Mouse (Mus musculus): ENCODE results near the gene Hmgn1. TPM values are rescaled to one million over a fixed set of nuclear protein-coding genes. Genes with fewer than 3 reads are reported as not detected.
"Not testable (repeated sequence)": the region's sequence is repeated elsewhere in the genome, so short reads cannot be mapped to it uniquely, and the experiment has no call there.

Gene Hmgn1
- polyA plus RNA-seq, 1 experiment from 2014 or later, result 365 TPM

DNA sequence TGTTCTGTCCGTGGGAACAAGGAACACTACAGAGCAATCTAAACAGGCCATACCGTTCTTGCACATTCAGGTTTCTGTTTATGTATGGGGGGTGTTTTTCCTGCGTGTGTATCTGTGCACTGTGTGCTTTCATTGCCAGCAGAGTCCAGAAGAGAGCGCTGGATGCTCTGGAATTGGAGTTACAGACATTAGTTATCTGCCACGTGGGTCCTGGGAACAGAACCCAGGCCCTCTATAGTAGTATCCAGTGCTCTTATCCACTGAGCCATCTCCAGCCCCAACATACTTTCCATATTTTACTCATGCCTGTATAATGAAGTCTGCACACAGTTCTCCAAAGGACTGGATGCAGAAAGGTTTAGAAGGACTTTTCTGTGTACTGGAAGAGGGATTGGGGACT is 18.3 kb upstream of the Hmgn1 start:
- H3K36me3 ChIP-seq (ENCODE audit: control insufficient read depth, insufficient read depth, low read length), result no peaks in the 10 kb centered on the region
- TF ChIP-seq EP300 (optimal IDR thresholded peaks at IDR 0.05), result no peak
- TF ChIP-seq CTCF (IDR thresholded peaks at IDR 0.05; ENCODE audit: low read depth), result peak; percentile 25; the same call in 1 of the 2 replicates
- H3K9me3 ChIP-seq (ENCODE audit: control insufficient read depth, low read length), result no peaks in the 10 kb centered on the region
- no peaks in the 10 kb centered on the region for H3K27me3 ChIP-seq (ENCODE audit: control insufficient read depth, insufficient read depth, low read length)
- peaks cover 4% of the 10 kb centered on the region; the same call in 1 of the 2 replicates for H3K4me1 ChIP-seq (replicated peaks; ENCODE audit: control insufficient read depth, insufficient read depth)
- ATAC-seq (ENCODE audit: low FRiP score, low TSS enrichment) (no peak; the same call in 1 of the 2 replicates), DNase-seq (ENCODE audit: low spot score) (no peak)
- peak overlapping the region; percentile 84 for H3K4me2 ChIP-seq (replicated peaks; ENCODE audit: low read depth)
- H3K9ac ChIP-seq (ENCODE audit: low read length), result peak overlapping the region; percentile 62
- WGBS, result 2% methylated on average over 5 of the region's 5 CpGs
- H3K4me3 ChIP-seq (ENCODE audit: low read depth, low read length), result peak overlapping the region; percentile 62
- peak overlapping the region; percentile 69 for H3K27ac ChIP-seq (replicated peaks)

DNA sequence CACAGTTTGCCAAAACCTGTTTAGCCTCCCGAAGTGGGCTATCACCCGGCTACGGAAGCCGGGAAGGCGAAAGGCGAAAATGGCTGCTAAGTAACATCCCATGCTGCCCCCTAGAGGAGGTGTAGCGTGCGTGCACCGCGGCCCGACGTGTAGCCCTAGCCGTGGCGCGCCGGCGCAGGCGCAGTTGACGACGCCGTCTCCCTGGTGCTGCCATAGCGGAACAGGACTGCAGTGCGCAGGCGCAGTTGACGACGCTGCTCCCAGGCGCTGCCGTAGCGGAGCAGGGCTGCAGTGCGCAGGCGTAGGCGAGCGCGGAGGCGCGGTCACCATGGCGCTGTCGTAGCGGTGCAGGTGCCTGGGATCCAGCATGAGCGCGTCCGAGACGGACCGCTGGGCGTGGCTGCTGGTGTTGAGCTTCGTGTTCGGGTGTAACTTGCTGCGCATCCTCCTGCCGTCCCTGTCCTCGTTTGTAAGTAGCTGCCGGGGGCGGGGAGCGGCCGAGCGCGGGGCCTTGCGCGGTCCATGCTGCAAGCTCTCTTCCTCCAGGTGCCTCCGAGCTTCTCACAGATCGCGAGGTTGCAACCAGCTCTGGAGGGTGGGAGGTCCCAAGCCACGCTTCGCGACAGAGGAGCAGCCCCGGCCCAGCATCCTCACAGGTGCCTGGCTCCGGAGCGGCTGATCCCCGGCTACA is 17.7 kb upstream of the Hmgn1 start, which contains the start of gene Wrb:
TSS of gene Wrb (plus strand) at position 298 of the 691 bp plus-strand sequence.
- Histone ChIP-seq H3K27me3 (ENCODE audit: control insufficient read depth, insufficient read depth, low read length) (no peaks in the 10 kb centered on the region), H3K4me3 (ENCODE audit: low read depth, low read length) (peak within 1 kb of the TSS; percentile 62), H3K27ac (replicated peaks) (peak within 1 kb of the TSS; percentile 69), H3K4me2 (replicated peaks; ENCODE audit: low read depth) (peak within 1 kb of the TSS; percentile 84), H3K9ac (ENCODE audit: low read length) (peak within 1 kb of the TSS; percentile 62), H3K9me3 (ENCODE audit: control insufficient read depth, low read length) (no peaks in the 10 kb centered on the region), H3K36me3 (ENCODE audit: control insufficient read depth, insufficient read depth, low read length) (no peaks in the 10 kb centered on the region), H3K4me1 (replicated peaks; ENCODE audit: control insufficient read depth, insufficient read depth) (0 out of 2 replicates have a peak, but pooled peaks cover 2% of the 10 kb centered on the region)
- peak; percentile 97 for ATAC-seq (ENCODE audit: low FRiP score, low TSS enrichment)
- TF ChIP-seq CTCF (IDR thresholded peaks at IDR 0.05; ENCODE audit: low read depth) (peak; percentile 98), EP300 (optimal IDR thresholded peaks at IDR 0.05) (no peak)
- under 1% methylated on average over 68 of the region's 68 CpGs for WGBS
- peak; percentile 99 for DNase-seq (ENCODE audit: low spot score)

DNA sequence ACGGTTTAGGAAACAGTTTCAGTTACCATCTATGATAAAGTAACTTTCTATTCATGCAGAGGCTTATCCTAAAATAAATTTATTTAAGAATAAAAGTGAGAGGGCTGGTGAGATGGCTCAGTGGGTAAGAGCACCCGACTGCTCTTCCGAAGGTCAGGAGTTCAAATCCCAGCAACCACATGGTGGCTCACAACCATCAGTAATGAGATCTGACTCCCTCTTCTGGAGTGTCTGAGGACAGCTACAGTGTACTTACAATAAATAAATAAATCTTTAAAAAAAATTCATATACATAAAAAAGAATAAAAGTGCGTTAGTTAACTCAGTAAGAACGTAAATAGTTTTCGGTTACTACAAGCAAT is 17.2 kb upstream of the Hmgn1 start:
- not testable (repeated sequence) for H3K27ac ChIP-seq (replicated peaks); H3K36me3 ChIP-seq (ENCODE audit: control insufficient read depth, insufficient read depth, low read length); H3K9ac ChIP-seq (ENCODE audit: low read length); DNase-seq (ENCODE audit: low spot score); H3K4me2 ChIP-seq (replicated peaks; ENCODE audit: low read depth); H3K4me1 ChIP-seq (replicated peaks; ENCODE audit: control insufficient read depth, insufficient read depth); H3K9me3 ChIP-seq (ENCODE audit: control insufficient read depth, low read length); H3K27me3 ChIP-seq (ENCODE audit: control insufficient read depth, insufficient read depth, low read length)
- WGBS, result 19% methylated on average over 6 of the region's 6 CpGs
- peak; percentile 11 for ATAC-seq (ENCODE audit: low FRiP score, low TSS enrichment)
- peak overlapping the region; percentile 4; the same call in 1 of the 2 replicates for H3K4me3 ChIP-seq (ENCODE audit: low read depth, low read length)

DNA sequence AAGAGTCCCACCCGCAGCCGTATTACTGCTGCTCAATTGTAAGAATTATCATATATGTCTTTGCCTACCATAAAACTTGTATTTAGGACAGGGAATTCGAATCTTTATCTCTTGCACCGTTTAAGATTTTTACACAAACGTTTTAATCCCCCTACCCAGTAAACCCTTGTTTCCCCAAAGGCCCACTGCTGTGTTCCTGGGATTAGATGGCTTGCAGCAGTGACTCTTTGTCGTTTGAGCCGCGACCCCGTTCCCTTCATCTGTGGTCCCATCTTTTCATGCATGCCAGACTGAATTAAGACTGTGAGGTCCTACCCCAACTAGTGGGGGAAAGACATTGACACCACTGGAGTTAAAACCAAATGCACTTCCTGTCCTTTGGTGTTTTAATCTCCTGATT is 937 bp upstream of the Hmgn1 start:
- H3K27me3 ChIP-seq (ENCODE audit: control insufficient read depth, insufficient read depth, low read length), result no peaks in the 10 kb centered on the region
- no peaks in the 10 kb centered on the region; the same call in 1 of the 2 replicates for H3K4me1 ChIP-seq (replicated peaks; ENCODE audit: control insufficient read depth, insufficient read depth)
- H3K9ac ChIP-seq (ENCODE audit: low read length), result peak overlapping the region; percentile 93
- DNase-seq (ENCODE audit: low spot score) (no peak), ATAC-seq (ENCODE audit: low FRiP score, low TSS enrichment) (no peak)
- peaks cover 12% of the 10 kb centered on the region for H3K36me3 ChIP-seq (ENCODE audit: control insufficient read depth, insufficient read depth, low read length)
- peak overlapping the region; percentile 96 for H3K27ac ChIP-seq (replicated peaks)
- 2% methylated on average over 9 of the region's 9 CpGs for WGBS
- H3K4me3 ChIP-seq (ENCODE audit: low read depth, low read length), result peak overlapping the region; percentile 75
- H3K4me2 ChIP-seq (replicated peaks; ENCODE audit: low read depth), result peak overlapping the region; percentile 81
- H3K9me3 ChIP-seq (ENCODE audit: control insufficient read depth, low read length), result no peaks in the 10 kb centered on the region
- TF ChIP-seq CTCF (IDR thresholded peaks at IDR 0.05; ENCODE audit: low read depth) (peak; percentile 17; the same call in 1 of the 2 replicates), EP300 (optimal IDR thresholded peaks at IDR 0.05) (no peak)

DNA sequence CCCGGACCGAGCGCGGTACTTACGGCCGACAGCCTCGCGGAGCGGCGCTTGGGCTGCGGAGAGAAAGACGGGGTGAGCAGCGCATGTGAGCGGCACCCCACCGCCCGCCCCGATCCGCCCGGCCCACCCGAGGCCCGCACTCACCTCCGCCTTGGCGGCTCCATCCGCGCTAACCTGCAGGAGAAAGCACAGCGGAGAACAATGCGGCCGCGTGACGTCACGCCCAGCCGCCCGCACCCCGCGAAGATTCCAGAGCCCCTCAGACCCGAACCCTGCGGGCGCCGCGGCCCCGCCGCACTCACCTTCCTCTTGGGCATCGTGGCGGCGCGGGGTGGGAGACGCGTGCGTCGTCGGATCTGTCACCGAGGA is 257 bp downstream of the Hmgn1 start:
- WGBS, result under 1% methylated on average over 20 of the region's 52 CpGs
- no peak for DNase-seq (ENCODE audit: low spot score)
- peak overlapping the region; percentile 93 for H3K9ac ChIP-seq (ENCODE audit: low read length)
- H3K4me2 ChIP-seq (replicated peaks; ENCODE audit: low read depth), result peak overlapping the region; percentile 81
- H3K4me1 ChIP-seq (replicated peaks; ENCODE audit: control insufficient read depth, insufficient read depth), result no peaks in the 10 kb centered on the region; the same call in 1 of the 2 replicates
- peak; percentile 53 for ATAC-seq (ENCODE audit: low FRiP score, low TSS enrichment)
- H3K36me3 ChIP-seq (ENCODE audit: control insufficient read depth, insufficient read depth, low read length), result peaks cover 15% of the 10 kb centered on the region
- peak overlapping the region; percentile 96 for H3K27ac ChIP-seq (replicated peaks)
- peak overlapping the region; percentile 75 for H3K4me3 ChIP-seq (ENCODE audit: low read depth, low read length)
- no peaks in the 10 kb centered on the region for H3K9me3 ChIP-seq (ENCODE audit: control insufficient read depth, low read length)
- TF ChIP-seq EP300 (optimal IDR thresholded peaks at IDR 0.05) (no peak), CTCF (IDR thresholded peaks at IDR 0.05; ENCODE audit: low read depth) (no peak)
- no peaks in the 10 kb centered on the region for H3K27me3 ChIP-seq (ENCODE audit: control insufficient read depth, insufficient read depth, low read length)

DNA sequence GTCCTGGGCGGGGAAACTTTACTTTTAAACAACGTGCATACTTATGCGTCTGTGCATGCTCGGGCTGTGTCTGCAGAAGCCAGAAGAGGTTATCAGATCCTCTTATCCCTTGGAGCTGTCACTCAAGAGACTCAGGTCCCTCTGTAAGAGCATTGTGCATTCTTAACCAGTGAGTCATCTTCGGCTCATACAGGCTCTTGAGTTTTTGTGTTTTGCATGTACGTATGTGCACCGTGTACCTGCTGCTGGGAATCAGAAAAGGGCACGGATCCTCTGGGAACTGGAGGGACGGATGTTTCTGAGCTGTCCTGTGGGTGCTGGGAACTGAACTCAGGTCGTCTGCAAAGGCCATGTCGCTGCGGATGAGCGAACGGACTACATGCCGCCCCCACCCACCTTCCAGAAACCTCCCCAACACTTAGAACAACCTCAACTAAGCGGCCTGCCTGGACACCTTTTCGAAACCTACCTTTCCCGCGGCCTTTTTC is 801 bp downstream of the Hmgn1 start:
- Histone ChIP-seq H3K36me3 (ENCODE audit: control insufficient read depth, insufficient read depth, low read length) (peaks cover 15% of the 10 kb centered on the region), H3K4me3 (ENCODE audit: low read depth, low read length) (peak overlapping the region; percentile 75), H3K4me1 (replicated peaks; ENCODE audit: control insufficient read depth, insufficient read depth) (no peaks in the 10 kb centered on the region; the same call in 1 of the 2 replicates), H3K4me2 (replicated peaks; ENCODE audit: low read depth) (peak overlapping the region; percentile 81), H3K27ac (replicated peaks) (peak overlapping the region; percentile 96), H3K9me3 (ENCODE audit: control insufficient read depth, low read length) (no peaks in the 10 kb centered on the region), H3K27me3 (ENCODE audit: control insufficient read depth, insufficient read depth, low read length) (no peaks in the 10 kb centered on the region), H3K9ac (ENCODE audit: low read length) (peak overlapping the region; percentile 93)
- DNase-seq (ENCODE audit: low spot score) (no peak), ATAC-seq (ENCODE audit: low FRiP score, low TSS enrichment) (peak; percentile 25; the same call in 1 of the 2 replicates)
- no peak for TF ChIP-seq EP300 (optimal IDR thresholded peaks at IDR 0.05)
- 2% methylated on average over 19 of the region's 19 CpGs for WGBS
